Mouse (Mus musculus): ENCODE results near the gene Gm1604a. TPM values are rescaled to one million over a fixed set of nuclear protein-coding genes. Genes with fewer than 3 reads are reported as not detected.
"Not testable (repeated sequence)": the region's sequence is repeated elsewhere in the genome, so short reads cannot be mapped to it uniquely, and the experiment has no call there.

Gene Gm1604a
- polyA plus RNA-seq, 1 experiment: 1.7 TPM

DNA sequence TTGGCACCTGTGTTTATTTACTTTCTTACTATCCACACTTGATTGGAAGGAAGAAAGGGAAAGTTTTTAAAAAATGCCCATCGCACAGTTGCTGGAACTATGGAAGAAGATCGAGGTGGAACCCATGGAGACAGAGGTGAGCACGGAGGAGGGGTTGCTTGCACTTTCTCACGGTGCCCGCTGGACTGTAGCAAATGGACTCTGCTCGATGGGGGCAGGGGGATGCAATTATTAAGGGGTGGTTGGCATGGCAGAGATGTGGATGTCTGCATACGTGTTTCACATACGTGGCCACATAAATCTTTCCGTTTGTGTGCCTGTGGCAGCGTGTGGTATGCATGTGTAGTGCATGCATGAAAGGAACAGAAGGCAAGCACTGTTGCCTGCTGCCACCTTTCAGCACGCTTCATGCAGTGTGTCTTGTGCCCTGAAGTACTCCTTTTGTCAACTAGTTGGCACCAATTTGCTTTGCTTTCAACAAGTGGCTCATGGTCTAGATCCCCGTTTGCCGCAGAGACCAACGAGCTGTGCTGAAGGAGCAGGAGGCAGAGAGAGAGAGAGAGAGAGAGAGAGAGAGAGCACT lies 487 bp downstream of the Gm1604a start:
- H3K27ac ChIP-seq (ENCODE audit: insufficient read depth, low read length); H3K4me1 ChIP-seq (ENCODE audit: control insufficient read depth, insufficient read depth, low read length): not testable (repeated sequence)
- H3K4me3 ChIP-seq (ENCODE audit: insufficient read depth, low read length): peak overlapping the region; percentile 37; the same call in 1 of the 2 replicates

DNA sequence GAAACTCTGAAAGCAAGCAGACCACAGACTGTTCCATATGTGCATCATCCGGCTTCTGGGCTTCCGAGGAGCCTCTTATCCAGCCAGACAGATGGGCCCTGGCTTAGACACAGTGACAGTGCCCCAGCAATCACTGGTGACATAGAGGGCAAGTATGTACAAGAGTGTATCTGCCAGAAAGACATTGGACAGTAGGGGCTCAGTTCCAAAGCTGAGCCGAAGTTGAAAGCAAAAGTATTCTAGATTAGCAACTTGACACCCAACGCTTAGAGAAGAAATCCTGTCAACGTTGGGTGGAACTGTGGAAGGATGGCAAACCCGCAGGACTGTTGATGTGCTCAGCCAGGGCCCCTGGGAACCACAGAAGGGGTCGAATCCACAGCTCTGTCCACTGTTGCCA lies 4.8 kb downstream of the Gm1604a start:
- not testable (repeated sequence) for H3K4me3 ChIP-seq (ENCODE audit: insufficient read depth, low read length); H3K4me1 ChIP-seq (ENCODE audit: control insufficient read depth, insufficient read depth, low read length); H3K27ac ChIP-seq (ENCODE audit: insufficient read depth, low read length)

DNA sequence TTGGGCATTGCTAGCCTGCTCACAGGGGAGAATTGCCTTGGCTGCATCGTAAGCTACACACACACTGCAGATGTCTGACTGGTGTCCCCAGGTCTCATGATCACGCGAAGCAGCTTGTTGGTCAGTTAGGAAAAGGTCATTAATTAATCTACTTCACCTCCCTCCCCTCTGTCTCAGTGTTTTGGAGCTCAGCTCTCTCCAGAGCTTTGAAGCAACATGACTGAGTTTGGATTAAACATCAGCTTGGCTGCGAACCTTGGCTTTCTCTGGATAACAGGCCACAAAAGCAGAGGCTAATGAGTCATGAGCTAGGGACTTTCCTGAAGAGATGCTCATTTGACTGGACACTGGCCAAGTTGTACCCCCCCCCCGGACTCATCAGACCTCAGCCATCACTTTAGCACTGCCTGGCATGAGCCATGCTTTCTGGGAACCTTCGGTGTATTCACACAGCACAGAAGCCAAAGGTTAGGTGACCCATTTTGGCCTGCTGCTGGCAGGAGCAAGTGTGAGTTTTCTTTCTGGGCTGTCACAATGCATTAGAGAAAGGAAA lies 5.3 kb downstream of the Gm1604a start:
- H3K4me1 ChIP-seq (ENCODE audit: control insufficient read depth, insufficient read depth, low read length); H3K4me3 ChIP-seq (ENCODE audit: insufficient read depth, low read length); H3K27ac ChIP-seq (ENCODE audit: insufficient read depth, low read length): not testable (repeated sequence)

DNA sequence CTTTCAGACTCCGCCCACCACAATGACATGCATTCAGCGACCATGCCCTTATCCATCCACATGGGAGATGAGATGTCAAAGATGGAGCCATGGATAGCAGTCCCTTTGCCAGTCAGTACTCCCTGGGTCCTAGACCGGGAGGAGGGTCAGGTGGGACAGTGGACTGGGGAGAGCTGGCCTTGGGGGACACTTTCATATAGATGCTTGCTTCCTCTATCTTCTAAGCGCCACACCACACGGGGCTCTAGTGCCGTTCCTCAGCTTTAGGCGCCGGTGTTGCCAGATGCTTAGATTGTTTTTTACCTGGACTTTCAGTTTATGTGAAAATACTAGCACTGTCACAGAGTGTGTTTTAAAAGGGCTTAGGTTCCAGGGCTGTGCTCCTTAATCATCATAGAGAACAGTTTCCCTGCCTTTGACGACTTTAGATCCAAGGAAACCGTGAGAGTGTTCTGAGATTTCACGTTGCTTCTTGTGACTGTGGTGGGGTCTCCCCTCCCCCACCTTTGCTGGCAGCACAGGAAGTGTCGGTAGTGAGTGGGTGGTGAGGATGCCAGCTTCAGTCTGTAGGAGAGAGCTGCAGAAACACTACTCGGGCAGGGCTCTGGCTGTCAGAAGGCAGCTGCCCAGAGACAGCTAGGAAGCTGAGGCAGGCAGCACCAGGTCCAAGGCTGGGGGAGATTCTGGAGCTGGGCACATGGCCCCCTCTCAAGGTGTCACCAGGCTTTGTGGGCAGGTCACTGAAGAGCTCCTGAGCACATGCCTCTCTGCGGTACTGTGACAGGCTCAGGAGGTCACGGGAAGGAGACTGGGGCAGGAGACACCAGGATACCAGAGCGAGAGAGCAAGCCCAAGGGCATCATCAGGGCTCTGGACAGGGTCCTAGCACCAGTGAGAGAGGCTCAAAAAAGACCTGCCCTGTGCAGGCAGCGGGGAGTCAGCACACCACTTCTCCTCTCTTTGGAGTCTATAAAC lies 8.1 kb downstream of the Gm1604a start:
- not testable (repeated sequence) for H3K4me3 ChIP-seq (ENCODE audit: insufficient read depth, low read length); H3K27ac ChIP-seq (ENCODE audit: insufficient read depth, low read length); H3K4me1 ChIP-seq (ENCODE audit: control insufficient read depth, insufficient read depth, low read length)

DNA sequence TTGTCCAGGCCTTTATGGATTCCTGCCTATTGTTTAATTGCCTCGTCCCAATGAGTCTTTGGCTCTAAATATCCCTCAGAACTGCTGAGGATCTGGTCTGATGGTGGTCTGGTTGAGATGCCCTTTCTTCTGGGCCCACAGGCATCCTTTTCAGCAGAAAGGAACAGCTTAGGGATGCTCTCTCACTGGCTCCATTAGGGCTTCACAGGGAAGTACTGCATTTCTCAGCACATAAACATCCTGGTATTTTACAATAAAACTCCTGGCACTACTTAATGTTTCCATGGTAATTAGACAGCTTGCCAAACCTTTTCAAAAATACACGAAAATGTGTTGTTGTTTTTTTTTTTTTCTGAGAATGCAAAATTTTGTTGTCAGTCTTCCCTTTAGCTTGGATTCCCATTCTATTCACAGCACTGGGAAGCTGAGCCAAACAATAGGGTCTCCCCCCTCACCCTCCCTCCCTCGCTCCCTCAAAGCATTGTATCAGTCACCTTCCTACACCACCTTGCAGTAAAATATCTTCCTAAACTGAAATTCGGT lies 43.7 kb downstream of the Gm1604a start:
- not testable (repeated sequence) for H3K4me3 ChIP-seq (ENCODE audit: insufficient read depth, low read length); H3K27ac ChIP-seq (ENCODE audit: insufficient read depth, low read length); H3K4me1 ChIP-seq (ENCODE audit: control insufficient read depth, insufficient read depth, low read length)

DNA sequence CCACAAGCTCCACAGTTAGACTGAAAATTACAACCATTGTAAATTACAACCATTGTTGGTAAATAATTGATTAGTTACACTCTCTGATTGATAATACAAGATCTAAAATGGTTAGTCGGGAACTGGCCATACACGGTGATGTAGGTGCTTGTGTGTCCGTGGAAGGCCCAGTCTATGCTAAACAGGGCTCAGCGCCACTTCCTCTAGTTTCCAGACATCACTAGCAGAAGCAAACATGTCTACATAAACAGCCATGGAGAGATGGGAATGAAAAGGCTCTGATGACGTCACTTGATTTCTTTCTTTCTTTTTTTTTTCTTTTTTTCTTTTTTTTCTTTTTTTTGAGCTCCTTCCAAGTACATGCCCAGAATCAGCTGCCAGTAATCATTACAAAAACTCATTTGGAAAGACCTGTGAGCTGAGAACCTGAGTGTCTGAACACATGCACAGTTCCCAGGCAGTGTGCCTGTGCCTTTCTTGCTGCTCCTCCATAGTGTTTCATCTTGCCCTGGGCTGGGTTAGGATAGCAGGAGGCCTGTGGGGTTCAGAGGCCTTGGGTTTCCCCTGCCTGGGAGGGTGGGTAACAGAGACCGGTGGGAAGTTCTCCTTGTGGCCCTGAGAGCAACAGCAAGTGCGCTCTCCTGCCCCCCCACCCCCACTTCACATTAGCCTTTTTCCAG lies 44.3 kb downstream of the Gm1604a start:
- not testable (repeated sequence) for H3K4me3 ChIP-seq (ENCODE audit: insufficient read depth, low read length); H3K27ac ChIP-seq (ENCODE audit: insufficient read depth, low read length); H3K4me1 ChIP-seq (ENCODE audit: control insufficient read depth, insufficient read depth, low read length)

DNA sequence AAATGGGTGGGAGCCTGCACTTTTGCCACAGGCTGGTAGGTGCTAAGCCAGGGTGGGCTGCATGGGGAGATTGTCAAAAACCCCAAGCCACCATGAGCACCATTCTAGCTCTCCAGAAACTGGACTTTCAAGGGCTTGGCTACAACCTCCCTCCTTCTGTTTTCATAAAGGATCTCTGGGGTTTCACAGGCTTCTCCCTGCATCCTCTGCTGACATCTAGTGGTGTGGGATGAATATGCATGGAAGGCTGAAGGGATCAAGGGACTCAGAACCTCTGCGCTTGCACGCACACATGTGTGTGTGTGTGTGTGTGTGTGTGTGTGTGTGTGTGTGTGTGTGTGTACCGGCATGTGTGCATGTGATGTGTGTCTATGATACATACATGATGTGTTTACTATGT lies 49.1 kb downstream of the Gm1604a start:
- not testable (repeated sequence) for H3K4me1 ChIP-seq (ENCODE audit: control insufficient read depth, insufficient read depth, low read length); H3K27ac ChIP-seq (ENCODE audit: insufficient read depth, low read length); H3K4me3 ChIP-seq (ENCODE audit: insufficient read depth, low read length)
- TF ChIP-seq CTCF (IDR thresholded peaks at IDR 0.05; ENCODE audit: extremely low read depth, insufficient read depth, low read length): peak; percentile 44

DNA sequence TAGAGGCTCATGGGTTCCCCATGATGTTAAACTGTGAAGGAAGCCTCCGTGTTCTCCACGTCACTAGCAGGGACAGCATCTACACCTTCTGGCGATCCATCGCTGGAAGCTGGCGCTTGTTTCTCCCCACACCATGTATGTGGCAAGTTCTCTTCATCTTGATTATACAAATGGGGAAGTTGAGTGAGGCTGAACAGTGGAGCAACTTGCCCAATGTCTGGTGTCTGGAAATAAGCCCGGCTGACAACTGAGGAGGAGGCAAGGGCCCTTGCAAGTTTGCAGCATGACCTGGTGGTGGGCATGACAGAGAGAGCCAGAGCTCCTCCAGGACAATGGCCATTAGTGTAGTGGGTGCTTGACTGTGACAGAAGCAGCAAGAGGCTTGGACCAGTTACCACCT lies 50.2 kb downstream of the Gm1604a start:
- not testable (repeated sequence) for H3K27ac ChIP-seq (ENCODE audit: insufficient read depth, low read length); H3K4me1 ChIP-seq (ENCODE audit: control insufficient read depth, insufficient read depth, low read length); H3K4me3 ChIP-seq (ENCODE audit: insufficient read depth, low read length)

DNA sequence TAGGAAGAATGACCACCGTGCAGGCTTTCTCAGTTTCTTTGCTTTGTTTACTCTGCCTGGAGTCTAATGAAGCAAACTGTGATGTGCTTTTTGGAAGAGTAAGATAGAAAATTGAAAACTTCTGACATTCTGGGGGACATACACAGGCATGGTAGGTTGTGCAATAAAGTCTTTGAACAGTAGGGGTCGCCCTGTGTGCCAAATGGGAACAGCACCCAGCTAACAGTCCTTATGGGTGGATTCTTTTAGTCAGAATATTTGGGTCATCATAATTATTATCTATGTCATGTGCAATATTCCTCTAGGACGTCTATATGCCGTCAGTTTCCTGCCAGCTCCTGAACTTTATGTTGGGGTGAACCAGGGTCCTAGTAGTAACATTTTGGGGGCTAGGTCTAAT lies 54.2 kb downstream of the Gm1604a start:
- not testable (repeated sequence) for H3K27ac ChIP-seq (ENCODE audit: insufficient read depth, low read length); H3K4me1 ChIP-seq (ENCODE audit: control insufficient read depth, insufficient read depth, low read length); H3K4me3 ChIP-seq (ENCODE audit: insufficient read depth, low read length)
- 0 out of 2 replicates have a peak, but pooled peaks have one; percentile 10 for TF ChIP-seq CTCF (IDR thresholded peaks at IDR 0.05; ENCODE audit: extremely low read depth, insufficient read depth, low read length)

DNA sequence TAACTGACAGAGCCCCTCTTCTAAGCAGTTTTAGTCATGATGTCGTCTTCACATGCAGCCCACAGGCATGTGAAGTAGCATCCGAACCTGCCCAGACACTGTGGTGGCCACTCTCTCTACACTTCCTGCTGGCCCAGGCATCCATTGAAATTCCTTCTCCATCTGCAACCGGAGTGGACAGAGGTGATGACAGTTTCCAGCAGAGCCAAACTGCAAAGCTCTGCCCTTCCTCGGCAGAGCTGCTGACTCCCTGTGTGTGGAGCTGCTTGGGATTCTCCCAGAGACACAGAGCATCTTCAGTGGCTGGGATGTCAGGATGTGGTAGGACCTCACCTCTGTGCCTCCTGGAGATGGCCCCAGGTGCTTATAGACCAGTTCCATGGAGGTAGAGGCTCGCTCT lies 59.2 kb downstream of the Gm1604a start:
- not testable (repeated sequence) for H3K4me3 ChIP-seq (ENCODE audit: insufficient read depth, low read length); H3K4me1 ChIP-seq (ENCODE audit: control insufficient read depth, insufficient read depth, low read length); H3K27ac ChIP-seq (ENCODE audit: insufficient read depth, low read length)

DNA sequence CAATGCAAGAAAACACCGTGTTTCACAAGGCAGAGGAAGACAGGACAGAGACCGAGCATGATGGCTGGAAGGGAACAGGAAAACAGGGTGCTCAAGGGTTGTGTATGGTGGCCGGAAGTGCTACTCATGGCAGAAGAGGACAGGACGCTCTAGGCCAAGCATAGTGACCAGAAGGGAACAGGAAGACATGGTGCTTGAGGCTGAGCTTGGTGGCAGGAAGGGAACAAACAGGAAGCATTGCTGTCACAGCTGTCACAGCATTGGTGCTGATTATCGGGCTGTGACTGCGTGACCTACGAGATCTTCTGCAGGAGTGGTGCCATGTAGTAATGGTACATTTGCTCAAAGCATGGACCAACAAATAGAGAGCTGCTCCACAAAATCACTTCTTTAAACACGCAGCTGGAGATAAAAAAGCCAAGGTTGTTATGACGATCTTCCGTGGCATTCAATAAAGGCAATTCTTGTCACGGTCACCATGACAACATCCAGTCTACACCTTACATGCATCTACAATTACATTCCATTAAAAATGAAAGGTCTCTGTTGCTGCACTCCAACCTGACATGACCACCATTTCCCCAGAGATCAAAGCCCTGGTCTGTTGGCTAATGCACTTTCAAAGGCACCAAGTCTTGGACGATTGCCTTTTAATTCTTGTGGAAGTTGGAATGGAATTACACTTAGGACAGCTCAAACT lies 60.3 kb downstream of the Gm1604a start:
- H3K4me3 ChIP-seq (ENCODE audit: insufficient read depth, low read length); H3K4me1 ChIP-seq (ENCODE audit: control insufficient read depth, insufficient read depth, low read length); H3K27ac ChIP-seq (ENCODE audit: insufficient read depth, low read length): not testable (repeated sequence)

DNA sequence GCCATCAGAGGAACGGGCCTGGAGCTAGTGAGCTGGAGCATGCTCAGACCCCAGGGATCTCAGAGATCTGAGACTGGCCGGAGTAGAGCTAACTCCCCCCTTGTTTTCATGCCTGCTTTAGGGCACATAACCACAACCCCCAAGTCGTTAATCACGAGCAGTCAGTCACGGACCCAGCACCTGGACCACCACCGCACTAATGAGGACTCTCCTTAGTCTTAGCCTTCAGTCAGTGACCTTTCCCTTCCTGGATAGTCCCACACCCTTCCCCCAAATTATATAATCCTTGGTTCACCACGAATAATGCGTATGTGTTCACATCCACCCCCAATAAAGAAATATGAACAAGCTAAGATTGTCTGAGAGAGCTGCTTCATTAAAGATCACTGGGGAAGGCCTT lies 61.5 kb downstream of the Gm1604a start:
- not testable (repeated sequence) for H3K4me1 ChIP-seq (ENCODE audit: control insufficient read depth, insufficient read depth, low read length); H3K27ac ChIP-seq (ENCODE audit: insufficient read depth, low read length); H3K4me3 ChIP-seq (ENCODE audit: insufficient read depth, low read length)

DNA sequence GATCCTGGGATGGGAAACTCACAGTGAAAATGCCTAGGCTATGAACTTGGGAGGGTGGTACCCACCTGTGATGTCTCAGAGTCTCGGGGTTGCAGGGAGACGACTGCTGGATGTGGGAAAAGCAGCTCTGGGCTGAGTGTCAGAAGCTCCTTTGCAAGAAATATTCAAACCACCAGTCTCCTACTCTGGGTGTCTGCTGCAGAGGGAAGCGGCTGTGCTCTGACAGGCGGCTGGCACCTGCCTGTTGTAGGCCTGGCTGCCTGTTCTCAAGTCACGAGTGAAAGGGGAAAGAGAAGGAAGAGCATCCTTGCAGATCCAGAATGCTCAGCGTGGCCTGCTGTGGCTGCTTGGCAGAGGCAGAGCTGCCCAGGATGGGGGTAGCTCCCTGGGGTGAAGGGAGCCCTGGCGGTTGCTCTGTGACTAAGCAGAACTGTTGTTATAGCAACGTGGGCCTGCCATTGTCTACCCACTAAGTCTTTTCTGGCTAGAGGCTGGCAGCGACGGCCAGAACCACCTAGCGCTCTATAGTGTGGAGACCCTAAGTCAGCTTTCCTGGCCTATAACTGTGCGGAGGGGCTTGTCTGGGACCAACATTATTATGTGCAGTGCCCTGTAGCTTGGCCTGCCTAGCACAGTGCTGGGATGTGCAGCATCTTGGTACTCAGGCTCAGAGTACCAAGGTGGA lies 72.6 kb downstream of the Gm1604a start:
- H3K27ac ChIP-seq (ENCODE audit: insufficient read depth, low read length); H3K4me3 ChIP-seq (ENCODE audit: insufficient read depth, low read length); H3K4me1 ChIP-seq (ENCODE audit: control insufficient read depth, insufficient read depth, low read length): not testable (repeated sequence)

DNA sequence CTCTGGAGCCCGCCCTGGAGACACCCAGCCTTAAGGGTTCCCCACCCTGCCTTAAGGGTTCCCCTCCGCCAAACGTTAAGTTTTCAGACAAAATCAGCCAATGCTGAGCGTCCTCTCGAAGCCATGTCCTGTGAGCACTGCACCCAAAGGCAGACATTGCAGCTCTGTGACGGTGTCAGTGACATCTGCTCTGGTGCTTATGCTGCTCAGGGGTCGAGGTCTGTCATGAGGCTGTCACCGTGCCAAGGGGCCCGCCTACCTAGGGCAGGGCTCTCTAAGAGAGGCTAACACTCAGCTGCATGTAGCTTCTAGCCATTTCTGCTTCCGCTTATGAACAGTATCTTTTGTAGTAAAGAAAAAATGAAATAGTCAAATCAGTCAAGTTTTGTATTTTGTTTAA lies 73.7 kb downstream of the Gm1604a start:
- not testable (repeated sequence) for H3K27ac ChIP-seq (ENCODE audit: insufficient read depth, low read length); H3K4me3 ChIP-seq (ENCODE audit: insufficient read depth, low read length)

More for the DNA sequence above, 73.7 kb downstream of the Gm1604a start:
- not testable (repeated sequence) for H3K4me1 ChIP-seq (ENCODE audit: control insufficient read depth, insufficient read depth, low read length)

Measured in cortical plate, adult 2 months (tissue).